Mouse (Mus musculus) adrenal gland (tissue): ENCODE measurements around the gene Kazn.

Experiments used
- intact Hi-C: fragments of 180-260 bp; cut with DNase I; formaldehyde crosslinking; loops from one replicate; pipeline ENCODE4 v1.15.1; 2025

The Kazn gene

DNA sequence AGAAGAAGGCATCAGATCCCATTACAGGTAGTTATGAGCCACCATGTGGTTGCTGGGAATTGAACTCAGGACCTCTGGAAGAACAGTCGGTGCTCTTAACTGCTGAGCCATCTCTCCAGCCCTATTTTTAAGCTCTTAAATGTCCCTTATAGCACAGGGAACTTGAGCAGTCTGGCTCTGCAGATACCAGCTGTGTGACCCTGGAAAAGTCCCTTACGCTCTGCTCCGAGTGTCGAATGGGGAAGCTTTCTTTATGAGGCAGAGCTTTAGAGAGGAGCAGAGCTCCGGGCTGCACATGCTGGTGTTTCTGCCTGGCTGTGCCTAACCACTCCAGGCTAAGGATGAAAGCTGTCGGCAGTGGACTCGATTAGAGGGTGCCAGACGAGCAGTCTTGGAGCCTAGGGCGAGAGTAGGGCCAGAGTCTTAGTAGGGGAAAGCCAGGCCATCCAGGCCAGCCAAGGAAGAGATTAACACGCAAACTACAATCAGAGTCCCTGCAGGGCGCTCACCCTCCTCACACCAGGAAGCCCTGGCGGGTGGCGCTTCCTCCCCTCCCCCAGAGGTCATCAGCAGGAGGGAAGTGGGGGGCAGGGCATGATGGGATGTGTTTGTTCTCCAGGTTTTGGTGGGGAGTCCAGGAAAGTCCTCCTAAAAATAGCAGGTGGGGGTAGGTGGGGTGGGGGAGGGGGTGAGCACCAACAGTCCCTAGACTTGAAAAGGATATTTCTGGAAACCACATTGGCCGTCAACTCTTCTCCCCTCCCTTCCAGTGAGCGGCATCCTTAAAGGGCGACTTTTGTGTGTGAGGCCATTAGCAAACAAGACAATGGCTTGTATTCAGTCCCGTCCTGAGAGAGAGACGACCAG is 73.1 kb downstream of the Kazn start:
- intact Hi-C loops = no loop called here

DNA sequence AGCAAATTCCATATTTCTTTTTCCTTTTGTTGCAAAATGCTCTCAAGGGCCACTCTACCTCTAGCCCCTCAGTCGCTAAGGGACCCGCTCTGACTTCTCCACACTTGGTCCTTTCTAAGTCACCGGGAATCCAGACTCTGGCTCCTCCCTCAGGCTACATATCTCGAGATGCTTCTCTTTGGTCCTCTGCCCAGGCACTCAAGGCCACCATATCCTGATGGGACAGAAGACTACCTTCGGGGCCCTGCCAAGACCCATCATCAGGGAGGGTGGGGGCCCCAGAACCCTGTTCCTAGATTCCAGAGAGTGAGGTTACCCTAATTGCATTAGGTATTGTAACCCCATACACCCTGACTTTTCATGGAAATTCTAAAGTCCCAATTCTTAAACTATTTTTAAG is 73.8 kb downstream of the Kazn start:
- intact Hi-C loops = no loop called here

GRCm38 (mm10) chr4:142164386-142164785 is 74.8 kb downstream of the Kazn start:
- intact Hi-C loops = no loop called here

DNA sequence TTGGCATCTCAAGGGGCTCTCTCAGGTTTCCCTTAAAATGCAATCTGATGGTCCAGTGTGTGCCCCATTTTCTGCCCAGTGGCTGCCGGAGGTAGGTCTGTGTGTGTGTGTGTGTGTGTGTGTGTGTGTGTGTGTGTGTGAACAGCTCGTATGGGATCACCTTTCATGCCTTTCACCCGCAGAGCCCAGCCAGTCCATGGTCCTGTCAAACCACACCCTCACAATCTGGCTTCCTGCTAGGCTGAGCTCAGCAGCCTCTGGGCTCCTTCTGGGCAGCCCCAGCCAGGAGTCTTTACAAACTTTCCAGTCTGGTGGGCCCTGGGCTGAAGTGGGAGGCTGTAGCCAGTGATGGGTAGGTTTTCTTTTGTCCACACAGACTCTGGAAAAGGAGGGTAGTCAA is 75.3 kb downstream of the Kazn start:
- intact Hi-C loops = no loop called here

GRCm38 (mm10) chr4:142162729-142163128 is 76.5 kb downstream of the Kazn start:
- intact Hi-C loops = no loop called here

DNA sequence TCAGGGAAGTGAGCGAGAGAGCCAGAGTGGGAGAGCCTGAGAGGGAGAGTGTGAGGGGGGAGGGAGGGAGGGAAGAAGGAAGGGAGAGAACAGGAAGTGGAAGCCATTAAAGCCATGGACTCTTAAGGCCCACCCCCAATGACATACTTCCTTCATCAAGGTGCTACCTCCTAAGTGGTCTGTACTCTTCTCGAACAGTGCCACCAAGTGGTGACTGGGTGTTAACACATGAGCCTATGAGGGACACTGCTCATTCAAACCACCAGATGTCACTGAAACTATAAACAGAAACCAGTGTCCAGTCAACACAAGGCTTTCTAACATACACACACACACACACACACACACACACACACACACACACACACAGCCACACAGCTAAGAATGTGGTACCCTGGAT is 77.1 kb downstream of the Kazn start:
- intact Hi-C loops = no loop called here

DNA sequence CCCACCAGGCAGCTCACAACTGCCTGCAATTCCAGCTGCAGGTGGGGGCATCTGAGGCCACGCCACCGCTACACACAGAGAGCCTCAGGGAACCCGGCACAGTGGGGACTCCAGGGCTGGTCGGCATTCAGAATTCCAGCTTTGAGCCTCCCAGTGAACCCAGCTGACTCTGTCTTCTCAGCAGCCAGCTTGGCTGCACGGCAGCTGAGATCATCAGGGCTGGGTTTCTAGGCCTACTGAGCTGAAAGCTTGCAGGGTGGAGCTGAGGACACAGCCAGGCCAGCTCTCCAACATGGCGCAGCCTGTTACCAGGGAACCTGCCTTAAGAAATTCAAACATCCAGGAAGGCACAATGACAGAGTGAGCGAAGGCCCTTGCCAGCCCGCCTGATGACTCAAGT is 79.2 kb downstream of the Kazn start:
- intact Hi-C loops = no loop called here

- intact Hi-C loops = loop anchor here (10.0 kb wide), 1 partner anchor 858 kb away; no protein-coding TSS in a partner anchor
These were observed 82.7 kb downstream of the Kazn start for GRCm38 (mm10) chr4:142156506-142156905.

DNA sequence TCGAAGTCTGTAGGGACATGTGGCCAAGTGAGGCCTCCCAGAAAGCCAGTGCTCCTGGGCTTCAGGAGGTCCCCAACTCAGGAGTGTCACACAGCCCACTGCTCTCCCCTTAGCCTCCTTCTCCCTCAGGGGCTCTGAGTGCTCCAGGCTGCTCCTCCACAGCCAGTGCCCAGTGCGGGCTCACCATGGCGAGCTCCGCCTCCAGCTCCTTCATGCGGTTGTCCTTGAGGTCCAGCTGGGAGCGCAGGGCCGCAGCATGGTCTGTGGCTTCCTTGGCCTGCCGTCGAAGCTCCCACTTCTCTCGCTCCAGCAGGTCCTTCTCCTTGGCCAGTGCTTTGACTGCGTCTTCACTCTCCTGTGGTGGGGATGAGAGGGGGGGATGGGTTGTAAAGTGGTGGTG is 85.0 kb downstream of the Kazn start:
- intact Hi-C loops = loop anchor here (5.0 to 10.0 kb wide), 2 partner anchors 193 to 861 kb away; no protein-coding TSS in a partner anchor

- intact Hi-C loops = loop anchor here (1.0 to 10.0 kb wide), 3 partner anchors 95 to 861 kb away; no protein-coding TSS in a partner anchor
These were observed 85.7 kb downstream of the Kazn start for GRCm38 (mm10) chr4:142153526-142153925.

- intact Hi-C loops = loop anchor here (1.0 to 10.0 kb wide), 3 partner anchors 95 to 862 kb away; no protein-coding TSS in a partner anchor
These were observed 86.3 kb downstream of the Kazn start for GRCm38 (mm10) chr4:142152733-142153422.

- intact Hi-C loops = loop anchor here (5.0 to 10.0 kb wide), 2 partner anchors 197 to 865 kb away; no protein-coding TSS in a partner anchor
These were observed 89.1 kb downstream of the Kazn start for GRCm38 (mm10) chr4:142150086-142150485.

DNA sequence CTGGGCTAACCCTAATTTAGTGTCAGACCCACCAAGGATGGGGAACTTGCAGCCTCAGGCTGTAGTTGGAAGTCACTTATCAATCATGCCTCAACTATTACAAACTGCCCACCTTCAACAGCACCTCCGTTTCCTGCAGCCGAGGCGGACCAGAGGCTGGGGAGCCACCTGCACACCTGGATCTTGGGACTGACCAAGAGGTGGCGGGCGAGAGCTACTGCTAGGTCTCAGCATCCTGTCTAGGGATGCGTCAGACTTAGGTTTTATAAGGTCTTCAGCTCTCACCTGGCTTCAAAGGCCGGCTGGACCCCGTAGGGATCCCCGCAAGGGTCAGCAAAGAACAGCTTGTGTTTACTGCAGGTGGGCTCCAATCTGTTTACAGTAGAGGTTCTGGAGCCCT is 90.0 kb downstream of the Kazn start:
- intact Hi-C loops = loop anchor here (5.0 kb wide), 1 partner anchor 37 kb away; no protein-coding TSS in a partner anchor

DNA sequence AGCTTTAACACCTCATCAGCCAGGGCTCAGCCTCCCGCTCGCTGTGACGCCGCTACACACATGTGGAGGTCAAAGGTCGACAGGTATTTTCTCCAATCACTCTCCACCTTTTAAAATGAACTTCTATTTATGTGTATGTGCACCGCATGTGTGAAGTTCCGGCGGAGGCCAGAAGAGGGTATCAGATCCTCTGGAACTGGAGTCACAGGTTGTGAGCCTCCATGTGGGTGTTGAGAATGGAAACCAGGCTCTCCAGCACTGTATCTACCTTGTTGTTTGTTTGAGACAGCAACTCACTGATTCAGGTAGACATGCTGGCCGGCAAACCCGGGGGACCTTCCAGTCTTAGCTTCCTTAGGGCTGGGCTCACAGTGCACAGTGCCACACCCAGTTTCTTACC is 91.5 kb downstream of the Kazn start:
- intact Hi-C loops = loop anchor here (5.0 kb wide), 1 partner anchor 35 kb away; no protein-coding TSS in a partner anchor

- intact Hi-C loops = loop anchor here (1.0 kb wide), 1 partner anchor 139 kb away; no protein-coding TSS in a partner anchor
These were observed 95.1 kb downstream of the Kazn start for GRCm38 (mm10) chr4:142144096-142144495.

DNA sequence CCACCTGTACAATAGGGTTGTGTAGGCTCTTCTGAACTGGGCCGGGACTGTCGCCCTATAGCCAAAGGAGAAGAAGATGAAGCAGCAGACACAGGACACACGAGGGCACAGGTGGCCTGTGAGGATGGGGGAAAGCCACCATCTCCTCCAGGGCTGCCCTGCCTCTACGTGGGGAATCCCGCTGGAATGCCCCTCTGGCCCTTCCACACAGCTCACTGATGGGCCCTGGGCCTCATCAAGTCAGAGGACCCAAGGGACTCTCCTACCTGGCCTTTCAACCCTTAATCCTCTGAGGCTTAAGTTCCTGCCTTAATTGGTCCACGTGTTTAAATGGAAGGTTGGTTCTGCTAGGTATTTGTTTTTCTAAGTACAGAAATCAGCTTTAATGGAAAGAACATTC is 95.9 kb downstream of the Kazn start:
- intact Hi-C loops = no loop called here

- intact Hi-C loops = loop anchor here (10.0 kb wide), 1 partner anchor 855 kb away; no protein-coding TSS in a partner anchor
These were observed 99.5 kb downstream of the Kazn start for GRCm38 (mm10) chr4:142139729-142140128.

DNA sequence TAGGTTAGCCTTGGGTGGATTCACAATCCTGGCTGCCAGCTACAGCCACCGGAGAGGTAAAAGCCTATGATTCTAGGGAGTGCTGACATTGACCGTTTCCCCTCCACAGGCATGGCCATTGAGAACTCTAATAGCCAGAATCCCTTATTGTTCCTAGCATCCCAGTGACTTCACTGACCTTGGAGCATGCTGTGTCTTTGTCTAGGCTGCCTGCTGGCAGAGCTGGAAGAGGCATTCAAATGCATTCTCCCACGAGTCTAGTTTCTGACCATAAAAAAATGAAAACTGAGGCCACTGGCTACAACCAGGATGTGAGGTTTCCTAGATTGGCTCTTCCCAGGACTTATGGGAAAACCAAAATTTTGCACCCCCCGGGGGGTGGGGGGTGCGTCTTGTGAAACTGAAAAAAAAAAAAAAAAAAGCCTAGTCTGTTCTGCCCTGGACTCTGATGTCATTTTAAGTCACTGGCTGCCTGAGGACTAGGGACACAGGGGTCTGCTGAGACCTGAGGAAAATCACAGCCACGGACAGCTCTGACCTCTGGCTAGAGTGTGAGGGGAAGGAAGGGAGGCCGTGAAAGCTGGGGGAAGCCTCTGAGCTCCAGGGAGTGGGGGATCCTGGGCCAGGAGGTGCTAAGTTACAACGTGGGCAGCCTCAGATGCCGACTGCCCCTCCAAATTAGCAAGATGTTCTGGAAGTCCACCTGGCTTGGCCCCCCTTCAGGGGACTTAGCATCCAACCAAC is 100.7 kb downstream of the Kazn start:
- intact Hi-C loops = loop anchor here (10.0 kb wide), 1 partner anchor 856 kb away; no protein-coding TSS in a partner anchor

GRCm38 (mm10) chr4:142136766-142137503 is 102.3 kb downstream of the Kazn start:
- intact Hi-C loops = loop anchor here (10.0 kb wide), 1 partner anchor 858 kb away; no protein-coding TSS in a partner anchor

- intact Hi-C loops = loop anchor here (10.0 kb wide), 1 partner anchor 859 kb away; no protein-coding TSS in a partner anchor
These were observed 103.7 kb downstream of the Kazn start for GRCm38 (mm10) chr4:142135515-142135914.
